Mouse (Mus musculus): ENCODE data around the gene Podxl. TPM values are rescaled to one million over a fixed set of nuclear protein-coding genes. Genes with fewer than 3 reads are reported as not detected.

Podxl gene
- total RNA-seq (2021): 10 to 100 TPM; 14.0 to 17.2 TPM

DNA sequence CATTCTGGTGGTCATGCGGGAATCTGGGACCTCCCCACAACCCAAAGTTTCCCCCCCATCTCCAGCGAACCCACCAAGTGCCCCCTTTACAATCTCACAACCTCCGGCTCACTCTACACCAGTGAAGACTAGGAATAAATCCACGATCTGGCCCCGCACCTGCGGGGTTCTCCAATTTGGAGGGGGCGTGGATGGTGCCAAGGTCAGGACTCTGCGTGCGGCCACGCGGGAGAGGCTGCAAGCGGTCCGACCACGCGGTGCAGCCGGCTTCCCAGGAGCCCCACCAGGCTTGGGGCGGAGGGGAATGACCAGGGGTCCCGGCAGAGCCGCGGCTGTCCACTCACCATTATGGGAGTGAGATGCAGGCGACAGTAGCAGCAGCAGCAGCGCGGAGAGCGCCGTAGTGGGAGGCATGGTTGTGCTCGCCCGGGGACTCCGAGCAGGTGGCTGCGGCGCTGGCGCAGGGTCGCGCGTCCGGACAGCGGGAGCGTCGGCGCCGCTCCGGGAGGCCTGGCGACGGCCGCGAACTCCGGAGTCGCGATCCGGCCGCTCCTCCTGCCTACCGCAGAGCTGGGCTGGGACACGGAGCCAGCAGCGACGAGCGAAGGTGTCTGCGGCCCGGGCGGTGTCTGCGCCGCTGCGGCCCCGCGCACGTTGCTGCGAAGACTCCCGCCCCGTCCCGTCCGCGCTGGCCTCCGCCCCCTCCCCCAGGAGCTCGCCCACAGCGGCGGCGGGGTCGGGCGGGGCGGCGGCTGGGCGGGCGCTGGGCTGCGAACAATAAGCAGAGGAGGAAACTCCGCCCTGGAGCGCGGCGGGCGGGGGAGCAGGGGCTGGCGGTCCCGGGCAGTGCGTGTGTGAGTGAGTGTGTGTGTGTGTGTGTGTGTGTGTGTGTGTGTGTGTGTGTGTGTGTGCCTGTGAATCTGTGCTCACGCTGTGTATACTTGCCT lies at the start of gene Podxl:
TSS of gene Podxl (minus strand) at position 747 of the 947 bp plus-strand sequence.
- peak in 1 of 2 experiments; percentile 41 for DNase-seq (ENCODE audit: extremely low spot score in 1 of 2, low spot score in 1 of 2)

DNA sequence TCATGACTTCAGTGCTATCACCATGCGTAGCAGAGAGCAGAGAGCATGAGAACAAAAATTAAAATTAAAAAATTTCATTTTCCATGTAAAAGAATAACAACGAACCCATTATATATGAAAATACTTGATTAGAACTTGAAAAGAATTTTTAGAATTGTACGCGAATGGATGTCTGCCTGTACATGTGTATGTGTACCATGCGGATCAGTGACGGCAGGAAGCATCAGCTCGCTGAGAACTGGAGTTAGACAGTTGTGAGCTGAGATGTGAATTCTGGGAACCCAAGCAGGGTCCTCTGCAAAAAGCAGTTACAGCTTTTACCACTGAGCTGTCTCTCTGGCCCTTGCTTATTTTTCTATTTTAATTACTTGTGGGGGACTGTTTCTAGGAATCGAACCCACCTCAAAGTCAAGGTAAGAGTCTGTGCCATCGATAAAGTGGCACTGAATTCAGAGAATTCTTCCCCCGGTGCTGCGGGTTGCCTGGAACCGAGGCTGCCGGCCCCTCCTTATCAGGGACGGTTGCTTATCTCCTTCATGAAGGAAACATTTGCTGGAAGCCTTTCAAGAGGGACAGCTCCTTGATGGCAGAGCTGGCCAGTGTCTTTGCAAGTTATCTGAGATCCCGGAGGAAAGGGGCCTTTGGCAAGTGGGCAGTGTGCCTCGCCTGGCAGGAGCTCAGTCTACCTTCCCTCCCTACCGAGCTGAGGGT lies 48.9 kb upstream of the Podxl start:
- DNase-seq (ENCODE audit: extremely low spot score in 1 of 2, low spot score in 1 of 2): no peak

DNA sequence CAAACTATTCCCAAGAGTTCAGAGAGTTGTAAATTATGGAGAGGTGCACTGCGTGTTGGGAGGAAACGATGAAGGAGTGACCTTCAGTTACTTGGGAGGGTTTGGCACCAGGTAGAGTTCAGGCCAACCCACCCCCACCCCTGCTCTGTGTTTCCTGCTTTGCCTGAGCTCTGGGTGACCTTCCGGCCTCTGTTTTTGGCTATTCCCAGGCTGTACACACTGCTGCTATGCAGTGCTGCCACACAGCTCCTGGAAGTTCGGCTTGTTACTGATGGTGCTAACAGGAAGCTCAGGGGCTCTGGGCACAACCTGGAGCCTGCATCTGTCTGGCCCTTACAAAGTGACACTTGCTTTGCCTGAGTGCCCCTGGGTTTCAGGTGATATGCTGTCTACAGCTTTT lies 42.6 kb upstream of the Podxl start:
- DNase-seq (ENCODE audit: extremely low spot score in 1 of 2, low spot score in 1 of 2): no peak

DNA sequence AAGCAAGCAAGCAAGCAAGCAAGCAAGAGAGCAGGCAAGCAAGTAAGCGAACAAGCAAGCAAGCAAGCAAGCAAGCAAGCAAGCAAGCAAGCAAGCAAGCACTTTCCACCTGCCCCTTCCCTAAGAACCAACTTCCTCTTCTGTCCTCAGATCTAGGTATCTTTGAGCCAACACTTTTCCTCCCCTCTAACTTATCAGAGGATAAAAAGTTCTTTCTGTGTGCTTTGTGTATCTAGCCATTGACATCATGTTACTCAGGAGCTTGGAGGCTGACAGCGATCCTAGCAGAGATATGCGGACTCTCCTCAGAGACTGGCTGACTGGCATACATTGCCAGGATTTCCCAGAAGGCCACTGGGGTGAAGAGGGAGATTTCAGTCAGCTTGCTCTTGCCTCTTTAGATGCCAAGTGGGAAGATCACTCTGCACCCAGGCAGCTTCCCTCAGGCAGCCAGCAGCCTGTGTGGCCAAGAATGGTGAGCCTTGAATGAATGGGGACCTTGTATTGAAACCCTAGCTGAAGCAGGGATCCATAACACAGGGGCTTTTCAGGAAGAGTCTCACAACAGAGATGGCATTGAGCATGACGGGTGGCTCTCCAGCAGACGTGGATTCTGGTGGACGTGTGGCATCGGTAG lies 41.0 kb upstream of the Podxl start:
- DNase-seq (ENCODE audit: extremely low spot score in 1 of 2, low spot score in 1 of 2): no peak

DNA sequence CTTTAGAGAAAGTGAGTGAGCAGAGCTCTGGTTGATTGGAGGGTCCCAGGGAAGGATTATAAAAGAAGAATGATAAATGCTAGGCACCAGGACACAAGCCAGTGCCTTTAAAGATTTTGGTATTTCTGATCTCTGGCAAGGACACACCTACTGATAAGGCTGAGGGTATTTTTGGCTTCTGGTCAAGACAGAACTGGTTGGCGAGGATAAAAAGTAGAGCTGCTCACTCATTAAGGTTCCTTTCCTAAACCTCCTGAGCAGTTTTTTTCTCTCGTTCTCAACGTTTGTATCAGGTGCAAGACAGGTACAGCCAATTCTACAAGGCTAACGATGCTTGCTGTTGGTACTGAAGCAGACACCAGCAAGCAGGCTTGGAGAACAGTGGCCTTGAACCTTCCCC lies 38.7 kb upstream of the Podxl start:
- no peak for DNase-seq (ENCODE audit: extremely low spot score in 1 of 2, low spot score in 1 of 2)

DNA sequence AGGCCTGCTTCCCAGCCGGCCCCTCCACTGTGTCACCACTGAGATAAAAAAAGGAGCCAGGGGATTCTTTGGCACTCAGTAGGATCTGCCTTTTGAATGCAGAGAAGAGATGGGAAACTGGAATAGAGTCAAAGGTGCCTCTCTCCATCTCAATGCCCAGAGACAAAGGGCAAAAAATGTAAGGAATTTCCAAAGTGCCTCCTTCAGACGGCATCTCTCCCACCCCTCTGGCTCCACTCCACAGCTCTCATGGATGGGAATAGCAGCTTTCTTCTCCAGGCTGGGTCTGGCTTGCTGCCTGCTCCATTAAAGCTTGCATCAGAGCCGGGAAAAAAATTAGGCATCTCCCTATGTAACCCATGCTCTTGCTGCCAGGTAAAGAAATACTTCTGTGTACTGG lies 37.4 kb upstream of the Podxl start:
- DNase-seq (ENCODE audit: extremely low spot score in 1 of 2, low spot score in 1 of 2): peak in 1 of 2 experiments; percentile 10

DNA sequence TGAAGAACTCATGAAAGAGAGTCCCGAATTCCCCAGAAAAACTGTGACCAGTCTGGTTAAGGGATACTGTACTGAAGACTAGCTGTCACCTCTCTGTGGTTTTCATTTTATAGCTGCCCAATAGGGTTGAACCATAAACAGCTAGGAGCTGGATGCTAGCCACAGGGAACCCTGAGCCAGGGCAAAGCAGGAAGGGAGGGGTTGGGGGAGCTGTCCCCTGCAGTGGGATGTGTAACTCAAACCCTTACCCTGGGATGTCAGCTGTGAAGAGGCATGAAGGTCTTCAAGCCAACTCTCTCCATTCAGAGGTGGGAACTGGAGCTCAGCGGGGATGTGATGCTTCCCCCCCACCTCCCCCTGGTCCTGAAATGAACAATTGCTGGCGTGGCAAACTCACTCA lies 36.1 kb upstream of the Podxl start:
- DNase-seq (ENCODE audit: extremely low spot score in 1 of 2, low spot score in 1 of 2): no peak

DNA sequence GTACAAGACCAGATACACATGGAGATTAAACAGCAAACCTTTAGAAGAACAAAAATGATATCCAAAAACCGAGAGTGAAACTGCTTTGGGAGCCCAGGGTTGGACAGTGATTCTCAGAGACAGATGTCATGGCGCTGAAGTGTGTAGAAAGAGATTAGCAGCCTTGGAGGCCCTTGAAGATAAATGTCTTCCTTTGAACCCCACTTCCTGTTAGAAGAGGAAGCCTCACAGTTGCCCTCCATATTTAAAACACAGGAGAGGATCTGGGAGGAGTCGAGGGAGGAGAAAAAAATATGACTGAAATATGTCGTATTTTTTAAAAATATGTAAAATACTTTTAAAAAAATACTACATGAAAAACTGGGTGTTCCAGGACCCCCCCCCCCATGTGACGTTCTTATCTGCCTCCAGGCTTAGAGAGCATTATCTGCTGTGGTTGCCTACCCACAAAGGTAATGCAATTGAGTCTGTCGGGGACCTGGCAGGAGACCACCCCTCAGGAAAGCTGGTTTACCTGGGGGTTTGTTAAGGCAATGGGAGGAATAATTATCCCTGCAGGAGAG lies 34.6 kb upstream of the Podxl start:
- DNase-seq (ENCODE audit: extremely low spot score in 1 of 2, low spot score in 1 of 2): no peak

DNA sequence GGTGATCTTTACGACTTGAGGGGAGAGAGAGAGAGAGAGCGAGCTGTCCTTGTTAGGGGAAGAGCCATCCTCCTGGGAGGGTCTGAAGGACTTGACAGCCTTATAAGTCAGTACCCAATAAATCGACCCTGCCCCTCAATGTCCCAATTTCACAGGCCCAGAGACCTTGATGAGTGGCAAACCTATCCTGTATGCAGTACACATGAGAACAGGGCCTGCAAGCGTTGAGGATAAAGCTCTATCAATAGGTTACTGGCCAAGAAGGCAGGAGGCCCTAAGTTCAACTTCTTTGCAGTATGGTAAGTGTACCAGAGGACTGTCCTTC lies 33.3 kb upstream of the Podxl start:
- no peak for DNase-seq (ENCODE audit: extremely low spot score in 1 of 2, low spot score in 1 of 2)

DNA sequence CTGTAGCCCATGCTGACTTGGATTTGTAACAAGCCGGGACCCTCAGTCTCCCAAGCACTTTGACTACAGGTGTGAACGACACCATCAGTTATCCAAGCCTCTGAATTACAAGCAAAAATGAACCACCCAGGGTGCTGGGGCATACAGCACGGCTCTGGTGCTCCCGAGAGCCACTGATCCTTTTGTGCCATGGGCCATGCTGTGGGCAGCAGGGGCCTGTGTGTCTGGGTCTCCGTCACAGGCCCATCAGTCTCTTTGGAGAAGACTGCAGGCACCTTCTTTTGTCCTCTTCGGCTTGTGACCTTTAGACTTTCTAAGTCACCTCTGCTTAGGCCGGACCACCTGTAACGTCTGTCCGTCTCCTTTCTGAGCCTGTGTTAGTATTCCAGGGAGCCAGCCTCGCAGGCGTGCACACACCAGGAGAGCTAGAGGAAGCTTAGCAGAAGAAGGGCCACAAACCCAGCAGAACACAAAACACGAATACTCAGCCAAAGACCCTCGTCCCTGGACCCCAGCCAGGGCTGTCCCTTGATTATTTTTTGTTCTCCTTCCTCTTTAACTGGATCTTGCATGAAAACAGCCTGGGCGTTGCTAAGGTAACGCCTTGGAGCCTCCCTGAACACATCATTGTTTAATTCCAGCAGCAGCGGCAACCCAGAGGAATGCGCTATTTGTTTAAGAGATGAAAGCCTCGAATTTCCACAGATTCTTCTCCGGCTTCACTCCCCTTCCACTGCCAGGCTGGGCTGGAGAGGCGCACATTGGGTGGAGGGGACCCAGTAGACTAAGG lies 32.8 kb upstream of the Podxl start:
- DNase-seq (ENCODE audit: extremely low spot score in 1 of 2, low spot score in 1 of 2): peak; percentile 36 to 41

DNA sequence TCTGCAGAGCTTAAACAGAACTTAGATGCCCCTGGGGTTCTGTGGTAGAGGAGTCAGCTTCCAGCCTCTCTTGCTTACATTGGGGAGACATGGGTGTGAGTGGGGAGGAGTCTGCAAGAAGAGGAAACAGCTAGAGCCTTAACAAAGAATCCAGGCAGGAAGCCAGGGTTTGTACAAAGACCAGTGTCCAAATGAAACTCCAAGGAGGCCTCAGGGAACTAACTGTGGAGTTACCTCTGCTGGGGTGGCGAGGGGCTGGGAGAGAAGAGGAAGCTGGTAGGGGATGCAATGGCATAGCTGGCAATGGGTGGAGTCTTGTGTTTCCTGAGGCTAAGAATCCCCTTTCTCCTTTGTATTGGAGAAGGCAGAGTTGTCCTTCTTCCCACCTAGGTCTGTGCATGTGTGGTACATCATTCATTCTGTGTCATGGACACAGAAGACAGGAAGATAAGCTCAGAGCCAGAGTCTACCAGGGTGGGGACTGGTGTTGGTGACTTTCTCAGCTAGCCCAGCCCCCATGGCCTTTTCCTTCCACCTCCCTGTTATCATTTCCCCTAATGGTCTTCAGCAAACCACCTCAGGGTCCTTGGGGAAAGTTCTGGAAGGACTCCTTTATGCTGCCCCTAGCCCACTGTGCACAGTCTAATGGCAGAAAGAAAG lies 28.9 kb upstream of the Podxl start:
- DNase-seq (ENCODE audit: extremely low spot score in 1 of 2, low spot score in 1 of 2): no peak

DNA sequence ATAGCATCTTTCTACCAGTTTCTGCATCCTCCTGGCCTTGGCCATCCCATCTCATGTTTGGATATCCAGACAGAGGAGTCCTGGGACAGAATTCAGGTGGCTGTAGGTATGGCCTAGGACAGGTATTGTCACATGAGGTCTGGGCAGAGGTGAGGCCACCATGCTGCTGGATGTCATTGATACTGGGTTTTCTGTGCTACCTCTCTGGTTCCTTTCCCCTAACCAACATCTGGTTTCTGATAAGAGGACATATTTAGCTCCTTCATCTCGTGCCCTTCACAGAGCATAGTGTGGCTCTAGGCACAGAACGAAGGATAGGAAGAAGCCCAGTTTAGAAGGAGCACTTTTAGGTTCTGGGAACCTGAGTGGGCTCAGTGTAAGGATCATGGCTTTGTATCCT lies 28.3 kb upstream of the Podxl start:
- no peak for DNase-seq (ENCODE audit: extremely low spot score in 1 of 2, low spot score in 1 of 2)

DNA sequence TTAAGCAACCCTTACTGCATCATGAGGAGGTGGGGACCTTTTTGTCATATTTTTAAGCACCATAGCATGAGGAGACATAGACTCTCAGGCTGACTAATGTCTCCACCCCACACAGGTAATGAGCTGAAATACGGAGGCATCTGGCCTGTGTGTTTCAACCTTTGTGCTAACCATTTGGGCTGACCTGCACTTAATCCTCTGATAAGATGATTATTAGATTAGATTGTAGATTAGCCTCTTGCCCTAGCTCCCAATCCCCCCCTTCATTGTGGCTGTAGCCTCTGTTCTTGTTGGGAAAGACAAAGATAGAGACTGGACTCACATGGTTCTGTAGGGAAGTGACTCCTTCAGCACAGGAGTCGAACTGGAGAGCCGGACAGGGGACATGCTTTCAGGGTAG lies 27.9 kb upstream of the Podxl start:
- no peak for DNase-seq (ENCODE audit: extremely low spot score in 1 of 2, low spot score in 1 of 2)

DNA sequence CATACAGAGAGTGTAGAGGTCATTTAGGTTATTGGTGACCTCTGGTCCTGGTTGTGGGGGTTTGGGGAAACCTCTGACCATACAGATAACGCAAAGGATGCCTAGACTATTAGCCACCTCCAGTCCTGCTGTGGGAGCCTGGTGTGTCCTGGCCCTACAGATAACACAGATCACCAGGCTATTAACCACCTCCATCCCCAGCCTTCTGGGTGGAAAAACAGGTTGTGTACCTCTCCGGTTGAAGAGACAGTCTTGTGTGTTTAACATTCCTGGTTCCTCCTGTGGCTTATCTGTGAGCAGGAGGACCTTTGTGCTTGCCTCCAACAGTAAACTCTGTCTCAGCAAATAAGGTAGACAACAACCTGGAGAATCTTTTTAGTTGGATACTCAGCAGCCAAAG lies 27.0 kb upstream of the Podxl start:
- DNase-seq (ENCODE audit: extremely low spot score in 1 of 2, low spot score in 1 of 2): no peak

DNA sequence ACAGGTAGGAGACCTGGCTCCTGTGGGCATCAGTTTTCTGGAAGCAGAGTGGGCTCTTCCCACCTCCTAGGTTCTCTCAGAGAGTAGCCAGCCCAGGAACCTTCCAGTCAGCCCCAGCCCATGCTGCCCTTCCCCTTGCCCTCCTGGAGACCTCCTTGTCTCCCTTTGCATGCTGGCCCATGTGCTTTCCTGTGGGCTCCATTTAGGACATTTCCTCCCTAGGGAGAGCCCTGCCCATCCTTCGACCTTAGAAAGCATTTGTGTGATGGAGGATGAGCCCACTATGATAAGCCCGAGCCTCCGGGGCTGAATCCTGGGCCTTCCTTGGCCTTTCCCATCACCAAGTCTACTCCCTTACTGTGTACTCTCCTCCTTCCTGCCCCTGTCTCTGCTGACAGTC lies 25.5 kb upstream of the Podxl start:
- no peak for DNase-seq (ENCODE audit: extremely low spot score in 1 of 2, low spot score in 1 of 2)

DNA sequence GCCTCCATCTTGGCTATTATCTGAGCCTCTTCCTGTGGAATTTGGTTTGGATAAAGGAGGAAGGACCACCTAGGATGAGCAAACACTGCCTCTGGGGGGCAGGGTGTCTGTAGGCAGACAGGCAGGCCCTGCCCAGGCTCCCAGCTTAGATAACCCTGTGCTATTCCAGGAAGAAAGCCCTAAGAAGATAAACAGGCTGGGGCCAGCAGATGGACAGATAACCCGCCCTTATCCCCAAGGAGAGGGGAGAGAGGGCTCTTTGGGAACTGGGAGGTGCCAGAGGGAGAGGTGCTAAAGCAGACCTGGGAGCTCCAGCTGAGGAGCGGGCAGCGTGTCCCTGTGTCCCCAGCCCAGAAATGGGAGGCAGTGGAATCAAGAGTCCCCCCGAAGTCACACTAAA lies 23.9 kb upstream of the Podxl start:
- no peak for DNase-seq (ENCODE audit: extremely low spot score in 1 of 2, low spot score in 1 of 2)

DNA sequence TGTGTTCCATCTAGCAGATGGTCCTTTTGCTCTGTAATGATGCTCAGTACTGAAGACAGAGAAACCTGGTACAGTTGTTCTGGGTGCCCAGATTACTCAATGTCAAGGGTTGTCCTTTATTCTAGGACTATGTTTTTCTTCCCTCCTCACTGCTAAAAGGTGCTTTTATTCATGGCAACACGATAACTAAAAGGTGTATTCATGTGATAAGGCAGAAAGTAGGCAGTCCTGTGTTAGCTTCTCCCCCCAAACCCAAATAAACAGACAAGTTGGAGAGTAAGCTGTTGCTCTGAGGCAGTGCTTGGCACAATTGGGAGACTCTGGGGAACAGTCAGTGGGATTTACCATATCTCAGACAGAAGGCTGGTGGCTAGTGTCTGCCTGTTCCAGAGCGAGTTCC lies 22.3 kb upstream of the Podxl start:
- DNase-seq (ENCODE audit: extremely low spot score in 1 of 2, low spot score in 1 of 2): no peak

DNA sequence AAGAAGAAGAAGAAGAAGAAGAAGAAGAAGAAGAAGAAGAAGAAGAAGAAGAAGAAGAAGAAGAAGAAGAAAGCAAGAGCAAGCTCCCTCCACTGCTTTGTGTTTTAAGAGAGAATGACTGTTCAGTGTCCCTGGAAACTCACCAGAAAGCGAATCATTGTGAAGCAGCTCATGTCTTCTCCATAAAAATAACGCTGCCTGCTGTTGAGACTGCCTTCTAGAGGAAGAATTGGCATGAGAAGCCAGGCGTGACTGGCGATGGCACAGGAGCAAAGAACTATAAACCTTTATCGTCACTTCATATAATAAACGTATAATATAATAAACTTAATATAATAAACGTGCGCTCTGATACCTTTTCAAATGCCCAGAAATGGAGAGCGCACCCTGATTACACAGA lies 12.4 kb upstream of the Podxl start:
- DNase-seq (ENCODE audit: extremely low spot score in 1 of 2, low spot score in 1 of 2): no peak

DNA sequence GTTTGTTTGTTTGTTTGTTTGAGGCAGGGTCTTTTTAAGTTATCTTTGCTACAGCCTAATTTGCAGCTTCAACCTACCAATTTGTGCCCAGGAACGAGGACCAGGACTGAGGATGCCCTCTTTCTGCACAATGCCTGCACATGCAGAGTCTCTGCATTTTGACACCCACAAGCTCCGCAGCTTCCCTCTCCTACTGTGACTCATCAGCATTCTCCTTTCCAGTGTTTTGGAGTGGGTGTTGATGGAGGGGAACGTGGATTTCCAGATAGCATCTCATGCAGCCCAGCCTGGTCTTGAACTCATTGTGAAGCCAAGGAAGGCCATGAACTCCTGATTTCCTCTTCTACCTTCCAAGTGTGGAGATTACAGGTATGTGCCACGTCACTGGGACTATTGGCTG lies 11.3 kb upstream of the Podxl start:
- DNase-seq (ENCODE audit: extremely low spot score in 1 of 2, low spot score in 1 of 2): no peak

DNA sequence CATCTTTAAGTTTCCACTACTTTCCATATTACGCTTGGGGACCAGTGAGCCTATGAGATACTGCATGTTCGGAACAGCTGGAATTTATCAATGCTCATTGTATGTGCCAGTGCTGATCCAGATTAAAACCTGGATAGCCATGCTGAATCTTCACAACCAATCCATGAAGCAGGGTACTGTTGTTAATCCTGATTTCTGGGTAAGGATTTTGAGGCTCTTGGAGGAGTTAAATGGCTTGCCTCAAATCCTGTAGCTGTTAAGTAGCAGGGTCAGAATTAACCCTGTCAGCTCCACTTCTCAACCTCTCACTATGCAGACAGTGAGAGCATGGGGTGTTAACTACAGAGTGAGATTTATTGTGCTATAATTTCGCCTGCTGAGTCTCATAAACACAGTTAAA lies 7.7 kb upstream of the Podxl start:
- no peak for DNase-seq (ENCODE audit: extremely low spot score in 1 of 2, low spot score in 1 of 2)
